Mouse (Mus musculus) limb, embryonic 10.5 days (tissue): ENCODE results near the gene Phc2. TPM values are rescaled to one million over a fixed set of nuclear protein-coding genes. Genes with fewer than 3 reads are reported as not detected.

ENCODE experiments used
- DNase-seq: peaks from one replicate; pipeline ENCODE4 v3.0.0-alpha.2; 2017; ENCODE audit warnings: low spot score
- H3K27ac ChIP-seq: fragments of 300-500 bp; sonication (generic); 2 replicates; pipeline ENCODE4 v1.5.1; 2016; ENCODE audit warnings: mild to moderate bottlenecking
- H3K27me3 ChIP-seq: fragments of 300-500 bp; sonication (generic); 2 replicates; pipeline ENCODE4 v1.6.1; 2016; ENCODE audit warnings: low read depth, mild to moderate bottlenecking; ENCODE audit not compliant: poor library complexity, severe bottlenecking
- H3K36me3 ChIP-seq: fragments of 300-500 bp; sonication (generic); 2 replicates; pipeline ENCODE4 v1.6.1; 2016; ENCODE audit warnings: mild to moderate bottlenecking, moderate library complexity
- H3K4me1 ChIP-seq: fragments of 300-500 bp; sonication (generic); 2 replicates; pipeline ENCODE4 v1.6.1; 2016
- H3K4me3 ChIP-seq: fragments of 300-500 bp; sonication (generic); 2 replicates; pipeline ENCODE4 v1.5.1; 2016; ENCODE audit warnings: mild to moderate bottlenecking, moderate library complexity
- H3K9me3 ChIP-seq: fragments of 300-500 bp; sonication (generic); replicated peaks from 2 replicates; pipeline ENCODE4 v1.6.1; 2016; ENCODE audit warnings: mild to moderate bottlenecking
- WGBS: fragments of 180-500 bp; shearing (Covaris S2); methylation state at CpG from one replicate; pipeline ENCODE4 v1.1.7; 2016; 5-methylcytosine and 5-hydroxymethylcytosine counted together
- polyA plus RNA-seq: library from polyadenylated mRNA; unstranded; fragments of >200 nt; fragmentation: Nextera tagmentation; extraction: Ambion mirVana; gene quantifications from 2 replicates; pipeline ENCODE4 v1.2.1, GENCODE M21; 2016

Gene Phc2
- polyA plus RNA-seq, 1 experiment from 2014 or later, result 71.1 TPM

DNA sequence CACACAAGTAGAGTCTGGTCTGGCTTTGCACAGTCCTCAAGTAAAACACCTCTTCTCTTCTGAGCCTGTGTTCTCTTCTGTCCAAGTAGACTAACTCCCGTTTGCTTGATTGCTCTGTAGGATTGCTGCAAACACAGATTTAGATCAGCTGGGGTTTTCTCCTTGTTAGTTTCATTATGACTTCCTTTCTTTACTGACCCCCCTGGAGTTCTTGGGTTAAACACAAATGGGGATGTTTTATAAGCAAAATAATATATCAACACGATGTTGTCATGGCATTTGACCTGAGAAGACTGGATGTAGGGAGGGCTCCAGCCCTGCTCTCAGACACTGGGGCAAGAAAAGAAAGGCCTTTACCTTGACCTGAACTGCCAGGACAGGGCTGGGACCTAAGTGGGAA is 35.5 kb upstream of the Phc2 start:
- H3K27me3 ChIP-seq, result peaks cover 14% of the 10 kb centered on the region; the same call in 1 of the 2 replicates
- no peaks in the 10 kb centered on the region for H3K36me3 ChIP-seq
- H3K4me1 ChIP-seq, result peaks cover 41% of the 10 kb centered on the region
- peak overlapping the region; percentile 79 for H3K27ac ChIP-seq
- H3K4me3 ChIP-seq, result no peak overlapping the region
- no peaks in the 10 kb centered on the region for H3K9me3 ChIP-seq
- no peak for DNase-seq
- 40% methylated on average over 2 of the region's 2 CpGs for WGBS

GRCm38 (mm10) chr4:128620572-128620971 is 33.9 kb upstream of the Phc2 start:
- WGBS, result 86% methylated on average over 6 of the region's 6 CpGs
- H3K9me3 ChIP-seq, result no peaks in the 10 kb centered on the region
- H3K4me3 ChIP-seq, result no peak overlapping the region
- H3K36me3 ChIP-seq, result no peaks in the 10 kb centered on the region
- peaks cover 12% of the 10 kb centered on the region; the same call in 1 of the 2 replicates for H3K27me3 ChIP-seq
- H3K4me1 ChIP-seq, result peaks cover 36% of the 10 kb centered on the region
- no peak overlapping the region for H3K27ac ChIP-seq
- no peak for DNase-seq

- 93% methylated on average over 8 of the region's 8 CpGs for WGBS
- no peak overlapping the region for H3K4me3 ChIP-seq
These were observed 33.4 kb upstream of the Phc2 start for GRCm38 (mm10) chr4:128621109-128621508.

DNA sequence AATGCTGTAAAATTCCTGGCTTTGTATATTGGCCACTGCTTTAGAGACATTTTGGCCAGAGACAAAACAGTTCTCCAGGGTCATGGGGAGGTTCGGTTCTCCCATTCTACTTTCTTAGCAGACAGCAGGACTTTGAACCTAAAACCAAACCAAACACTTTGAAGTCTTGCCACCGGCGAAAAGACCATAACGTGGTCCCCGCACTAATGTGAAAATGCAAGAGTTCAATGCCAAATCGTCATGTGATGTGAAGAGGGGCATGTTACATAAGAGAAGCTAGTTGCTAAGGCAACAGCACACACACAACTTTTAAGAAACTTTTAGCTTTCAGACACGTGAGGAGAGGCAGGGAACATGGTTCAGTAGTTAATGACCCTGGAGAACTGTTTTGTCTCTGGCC is 19.1 kb upstream of the Phc2 start:
- peaks cover 57% of the 10 kb centered on the region for H3K4me1 ChIP-seq
- no peak overlapping the region for H3K4me3 ChIP-seq
- H3K27me3 ChIP-seq, result no peaks in the 10 kb centered on the region
- WGBS, result 91% methylated on average over 7 of the region's 7 CpGs
- H3K9me3 ChIP-seq, result no peaks in the 10 kb centered on the region
- no peak for DNase-seq
- peak overlapping the region; percentile 81; the same call in 1 of the 2 replicates for H3K27ac ChIP-seq
- H3K36me3 ChIP-seq, result no peaks in the 10 kb centered on the region

More at GRCm38 (mm10) chr4:128621109-128621508, 33.4 kb upstream of the Phc2 start:
- Histone ChIP-seq H3K27ac (no peak overlapping the region), H3K4me1 (peaks cover 35% of the 10 kb centered on the region), H3K9me3 (no peaks in the 10 kb centered on the region), H3K27me3 (peaks cover 7% of the 10 kb centered on the region; the same call in 1 of the 2 replicates), H3K36me3 (no peaks in the 10 kb centered on the region)
- no peak for DNase-seq

- Histone ChIP-seq H3K4me1 (peaks cover 63% of the 10 kb centered on the region), H3K4me3 (no peak overlapping the region), H3K27ac (peak overlapping the region; percentile 81), H3K27me3 (no peaks in the 10 kb centered on the region), H3K9me3 (no peaks in the 10 kb centered on the region), H3K36me3 (no peaks in the 10 kb centered on the region)
- no peak for DNase-seq
- WGBS, result 55% methylated on average over 10 of the region's 10 CpGs
These were observed 18.5 kb upstream of the Phc2 start for GRCm38 (mm10) chr4:128635894-128636585.

GRCm38 (mm10) chr4:128637250-128637649 is 17.3 kb upstream of the Phc2 start:
- H3K4me3 ChIP-seq, result no peak overlapping the region
- DNase-seq, result no peak
- H3K9me3 ChIP-seq, result no peaks in the 10 kb centered on the region
- WGBS, result 31% methylated on average over 11 of the region's 11 CpGs
- H3K27me3 ChIP-seq, result no peaks in the 10 kb centered on the region
- no peaks in the 10 kb centered on the region for H3K36me3 ChIP-seq
- peaks cover 70% of the 10 kb centered on the region for H3K4me1 ChIP-seq
- peak overlapping the region; percentile 81 for H3K27ac ChIP-seq

DNA sequence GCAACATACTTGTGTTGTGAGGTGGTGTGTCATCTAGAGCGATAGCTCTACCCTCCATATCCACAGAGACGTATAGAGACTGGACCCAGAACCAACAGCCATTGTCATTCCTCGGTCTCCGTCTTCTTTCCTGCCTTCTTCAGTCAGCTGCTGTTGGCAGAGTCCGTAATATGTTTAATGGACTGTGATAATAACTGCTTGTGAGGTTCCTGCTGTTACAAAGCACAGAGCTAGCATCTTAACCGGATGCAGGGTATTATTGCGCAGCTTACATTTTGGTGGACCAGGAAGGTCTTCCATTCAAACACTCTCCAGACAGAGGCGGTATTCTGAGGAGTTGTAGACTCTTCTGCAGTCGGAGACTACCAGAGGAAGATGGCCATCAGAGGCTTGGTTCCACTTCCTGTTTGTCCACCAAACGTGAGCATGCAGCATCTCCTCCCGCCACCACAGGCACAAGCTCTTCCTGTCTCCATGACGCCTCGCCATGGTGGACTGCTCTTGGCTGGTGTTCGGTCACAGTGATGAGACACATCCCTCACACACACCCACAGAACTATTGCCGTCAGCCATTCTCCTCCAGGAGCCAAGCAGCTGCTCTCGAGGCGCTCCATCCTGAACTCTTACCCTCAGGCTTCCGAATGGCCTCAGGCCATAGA is 16.1 kb upstream of the Phc2 start:
- peaks cover 82% of the 10 kb centered on the region for H3K4me1 ChIP-seq

GRCm38 (mm10) chr4:128641766-128642717 is 12.5 kb upstream of the Phc2 start:
- Histone ChIP-seq H3K36me3 (no peaks in the 10 kb centered on the region), H3K27ac (peak overlapping the region; percentile 81), H3K4me1 (peaks cover 91% of the 10 kb centered on the region), H3K27me3 (no peaks in the 10 kb centered on the region), H3K9me3 (no peaks in the 10 kb centered on the region), H3K4me3 (0 out of 2 replicates have a peak overlapping the region, but pooled peaks have one; percentile 1)
- 13% methylated on average over 23 of the region's 23 CpGs for WGBS
- peak; percentile 73 for DNase-seq

More for the DNA sequence above, 16.1 kb upstream of the Phc2 start:
- Histone ChIP-seq H3K36me3 (no peaks in the 10 kb centered on the region), H3K27me3 (no peaks in the 10 kb centered on the region), H3K27ac (peak overlapping the region; percentile 81; the same call in 1 of the 2 replicates), H3K9me3 (no peaks in the 10 kb centered on the region), H3K4me3 (no peak overlapping the region)
- DNase-seq, result no peak
- WGBS, result 90% methylated on average over 18 of the region's 18 CpGs

DNA sequence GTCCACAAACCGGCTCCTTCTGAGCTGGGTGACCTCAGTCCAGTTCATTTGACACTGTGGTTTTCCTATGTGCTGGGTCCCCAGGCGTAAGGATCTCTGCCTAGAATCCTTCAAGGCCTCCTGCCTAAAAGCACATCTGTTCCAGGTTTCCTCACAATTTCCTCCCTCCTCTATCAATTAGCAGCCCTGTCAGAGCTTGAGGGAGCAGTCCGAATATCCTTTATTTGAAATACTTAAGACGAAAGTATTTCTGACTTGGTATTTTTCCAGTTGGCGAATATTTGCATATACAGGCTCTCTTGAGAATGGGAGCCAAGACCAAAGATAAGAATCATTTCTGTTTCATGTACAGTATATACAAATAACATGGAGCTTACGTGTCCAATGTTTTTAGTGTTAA is 8.6 kb upstream of the Phc2 start:
- Histone ChIP-seq H3K4me1 (peaks cover 96% of the 10 kb centered on the region), H3K27me3 (no peaks in the 10 kb centered on the region), H3K27ac (peak overlapping the region; percentile 50), H3K9me3 (no peaks in the 10 kb centered on the region), H3K4me3 (no peak overlapping the region), H3K36me3 (no peaks in the 10 kb centered on the region)
- DNase-seq, result no peak
- WGBS, result 39% methylated on average over 6 of the region's 6 CpGs

DNA sequence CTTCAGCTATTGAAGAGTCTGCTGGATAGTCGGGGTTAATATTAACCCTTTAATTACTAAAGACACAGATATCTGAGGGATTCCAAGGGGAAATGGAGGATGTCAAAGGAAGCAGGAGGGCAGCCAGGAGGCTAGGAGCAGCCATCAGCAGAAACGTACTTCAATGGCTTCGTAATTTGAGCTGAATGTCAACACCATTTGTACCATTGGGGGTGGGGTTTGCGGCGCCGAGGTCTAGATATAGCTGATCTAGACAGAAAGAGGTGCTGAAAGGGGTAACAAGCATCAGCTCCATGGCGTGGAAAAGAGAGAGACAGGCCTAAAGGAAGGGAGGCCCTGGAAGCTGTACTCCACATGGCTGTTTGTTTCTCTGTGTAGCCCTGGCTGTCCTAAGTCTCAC is 7.7 kb upstream of the Phc2 start:
- 19% methylated on average over 7 of the region's 7 CpGs for WGBS
- Histone ChIP-seq H3K4me1 (peaks cover 96% of the 10 kb centered on the region), H3K27me3 (no peaks in the 10 kb centered on the region), H3K27ac (peak overlapping the region; percentile 56), H3K9me3 (no peaks in the 10 kb centered on the region), H3K4me3 (no peak overlapping the region), H3K36me3 (no peaks in the 10 kb centered on the region)
- DNase-seq, result no peak

- WGBS, result 28% methylated on average over 8 of the region's 8 CpGs
- no peak overlapping the region for H3K4me3 ChIP-seq
- no peaks in the 10 kb centered on the region for H3K27me3 ChIP-seq
- no peak overlapping the region for H3K27ac ChIP-seq
- no peaks in the 10 kb centered on the region for H3K36me3 ChIP-seq
- H3K9me3 ChIP-seq, result no peaks in the 10 kb centered on the region
- H3K4me1 ChIP-seq, result peaks cover 96% of the 10 kb centered on the region
- no peak for DNase-seq
These were observed 5.8 kb upstream of the Phc2 start for GRCm38 (mm10) chr4:128648567-128649255.

DNA sequence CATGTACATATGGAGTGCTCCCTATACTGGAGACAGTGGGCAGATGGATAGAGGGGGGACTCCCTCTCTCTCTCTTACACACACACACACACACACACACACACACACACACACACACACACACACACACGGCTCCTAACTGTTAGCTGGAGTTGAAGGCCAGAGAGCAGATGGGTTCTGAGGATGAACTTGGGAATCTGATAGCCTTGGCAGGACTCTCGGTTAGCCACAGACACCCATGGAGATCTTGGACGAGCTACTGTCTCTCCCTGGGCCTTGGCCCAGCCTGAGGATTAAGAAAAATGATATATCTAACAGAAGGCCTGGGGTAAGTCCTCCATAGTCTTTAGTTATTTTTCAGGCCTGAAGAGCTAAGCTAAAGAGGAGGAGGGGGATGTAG is 3.0 kb upstream of the Phc2 start:
- Histone ChIP-seq H3K4me3 (no peak overlapping the region), H3K4me1 (peaks cover 99% of the 10 kb centered on the region), H3K27ac (peak overlapping the region; percentile 25; the same call in 1 of the 2 replicates), H3K36me3 (no peaks in the 10 kb centered on the region), H3K9me3 (no peaks in the 10 kb centered on the region), H3K27me3 (no peaks in the 10 kb centered on the region)
- 78% methylated on average over 3 of the region's 3 CpGs for WGBS
- DNase-seq, result no peak
